Mouse (Mus musculus) heart, adult 2 months (tissue): Measurements from ENCODE around the gene Prdx1. TPM values are rescaled to one million over a fixed set of nuclear protein-coding genes. Genes with fewer than 3 reads are reported as not detected.
A peak's percentile ranks its signal among the peaks of the same experiment; 100 is the strongest.

Source experiments
- DNase-seq, 2 experiments: peaks; one replicate each; pipeline ENCODE4 v3.0.0; 2021
- H3K27ac ChIP-seq: fragments of 200-600 bp; 2 replicates; pipeline ENCODE4 v1.8.1; 2022
- H3K27me3 ChIP-seq: fragments of 200-500 bp; 2 replicates; pipeline ENCODE4 v1.6.1; 2012; ENCODE audit warnings: mild to moderate bottlenecking, low read length, inconsistent platforms, mixed read lengths; ENCODE audit not compliant: control insufficient read depth, insufficient read depth
- H3K36me3 ChIP-seq: fragments of 200-500 bp; 2 replicates; pipeline ENCODE4 v1.6.1; 2012; ENCODE audit warnings: low read length, inconsistent platforms; ENCODE audit not compliant: control insufficient read depth, insufficient read depth
- H3K4me1 ChIP-seq: fragments of 200-500 bp; 2 replicates; pipeline ENCODE4 v1.6.1; 2011; ENCODE audit warnings: low read length; ENCODE audit not compliant: control insufficient read depth, insufficient read depth
- H3K4me3 ChIP-seq: fragments of 200-600 bp; 2 replicates; pipeline ENCODE4 v1.8.1; 2022
- H3K79me2 ChIP-seq: fragments of 200-500 bp; replicated peaks from 2 replicates; pipeline ENCODE4 v1.6.1; 2012; ENCODE audit warnings: mild to moderate bottlenecking, inconsistent platforms, low read length, moderate library complexity, mixed read lengths; ENCODE audit not compliant: control insufficient read depth, insufficient read depth
- H3K9ac ChIP-seq: fragments of 200-500 bp; 2 replicates; pipeline ENCODE4 v1.6.1; 2012; ENCODE audit warnings: low read depth, mild to moderate bottlenecking, control low read depth, inconsistent platforms, low read length, mixed read lengths
- CTCF ChIP-seq: fragments of 200-600 bp; IDR thresholded peaks from 2 replicates; pipeline ENCODE4 v1.8.1; 2022; ENCODE audit warnings: antibody characterized with exemption, mild to moderate bottlenecking, moderate library complexity
- EP300 ChIP-seq: fragments of 200-500 bp; IDR thresholded peaks from 2 replicates; pipeline ENCODE4 v1.6.1; 2011; ENCODE audit warnings: low read depth, low read length, control low read depth; ENCODE audit not compliant: insufficient read depth
- POLR2A ChIP-seq: fragments of 200-500 bp; IDR thresholded peaks from 2 replicates; pipeline ENCODE4 v1.6.1; 2011; ENCODE audit warnings: mild to moderate bottlenecking, low read depth, low read length, control low read depth; ENCODE audit not compliant: insufficient read depth
- WGBS: fragments of 180-500 bp; shearing (Covaris S2); methylation state at CpG from one replicate; pipeline ENCODE4 v1.1.7; 2018; 5-methylcytosine and 5-hydroxymethylcytosine counted together
- intact Hi-C: fragments of 180-260 bp; cut with DNase I; formaldehyde crosslinking; loops from one replicate; pipeline ENCODE4 v1.15.1; 2025
- long read RNA-seq: library from polyadenylated mRNA; stranded (forward); transcript quantifications from one replicate; pipeline ENCODE4 v2.0.0, GENCODE M21; 2021
- polyA plus RNA-seq: library from polyadenylated mRNA; depleted of rRNA; stranded (reverse); fragments of >200 nt; gene quantifications from 2 replicates; pipeline ENCODE4 v1.2.3, GENCODE M21; 2012; rRNA removed
- total RNA-seq, 2 experiments: library from RNA; stranded (reverse); gene quantifications; 2 replicates each; pipeline ENCODE4 v1.2.3; 2021

The Prdx1 gene
- 100 to 1,000 TPM; 447 to 516 TPM for total RNA-seq
- polyA plus RNA-seq = 168 and 392 TPM in 2 replicates
- long read RNA-seq, transcript Prdx1-204 (6 exons, 2,294 nt) = major isoform, 822 of 829 reads
- long read RNA-seq, partial matches to known transcripts = 1 of 829 reads
- long read RNA-seq, other reads (novel, unspliced or antisense) = 3 of 829 reads

GRCm38 (mm10) chr4:116685402-116686061 lies at the start of gene Prdx1:
Gene Prdx1, plus strand, starts transcription at chr4:116685544.
- under 1% methylated on average over 56 of the region's 56 CpGs for WGBS
- Histone ChIP-seq H3K9ac (peak within 1 kb of the TSS; percentile 95), H3K27me3 (no peaks in the 10 kb centered on the region), H3K4me3 (peak within 1 kb of the TSS; percentile 92), H3K4me1 (peaks cover 9% of the 10 kb centered on the region), H3K27ac (peak within 1 kb of the TSS; percentile 93), H3K79me2 (no peaks in the 10 kb centered on the region; the same call in 1 of the 2 replicates), H3K36me3 (peaks cover 32% of the 10 kb centered on the region)
- TF ChIP-seq CTCF (peak; percentile 85), EP300 (peak; percentile 40), POLR2A (peak; percentile 99)
- intact Hi-C loops = loop anchor here (1.0 to 2.0 kb wide), 2 partner anchors 35 to 58 kb away; partner anchors contain the start of genes Akr1a1 and Nasp
- peak; percentile 95 to 98 for DNase-seq

GRCm38 (mm10) chr4:116638821-116639220 lies 46.5 kb upstream of the Prdx1 start:
- peaks cover 1% of the 10 kb centered on the region; the same call in 1 of the 2 replicates for H3K79me2 ChIP-seq
- H3K27ac ChIP-seq = no peak overlapping the region
- intact Hi-C loops = no loop called here
- H3K9ac ChIP-seq = no peak overlapping the region
- TF ChIP-seq CTCF (no peak), POLR2A (no peak)
- WGBS = 90% methylated on average over 6 of the region's 6 CpGs
- H3K4me3 ChIP-seq = no peak overlapping the region
- H3K36me3 ChIP-seq = peaks cover 23% of the 10 kb centered on the region
- no peaks in the 10 kb centered on the region for H3K4me1 ChIP-seq
- no peak for DNase-seq
- H3K27me3 ChIP-seq = no peaks in the 10 kb centered on the region

GRCm38 (mm10) chr4:116642071-116642470 lies 43.3 kb upstream of the Prdx1 start:
- peaks cover 4% of the 10 kb centered on the region for H3K79me2 ChIP-seq
- no peak for DNase-seq
- peaks cover 36% of the 10 kb centered on the region for H3K36me3 ChIP-seq
- H3K4me1 ChIP-seq = peaks cover 11% of the 10 kb centered on the region
- intact Hi-C loops = no loop called here
- WGBS = 84% methylated on average over 1 of the region's 1 CpGs
- TF ChIP-seq POLR2A (no peak), EP300 (no peak), CTCF (peak; percentile 44)
- H3K9ac ChIP-seq = no peak overlapping the region
- H3K27me3 ChIP-seq = no peaks in the 10 kb centered on the region
- no peak overlapping the region for H3K27ac ChIP-seq
- no peak overlapping the region for H3K4me3 ChIP-seq

- no peak overlapping the region for H3K4me3 ChIP-seq
- peak; percentile 65 for TF ChIP-seq CTCF
- no peak for TF ChIP-seq POLR2A
- TF ChIP-seq EP300 = peak; percentile 56; the same call in 1 of the 2 replicates
- intact Hi-C loops = no loop called here
- no peak overlapping the region for H3K9ac ChIP-seq
- H3K36me3 ChIP-seq = peaks cover 53% of the 10 kb centered on the region
- H3K27me3 ChIP-seq = no peaks in the 10 kb centered on the region
- H3K4me1 ChIP-seq = peaks cover 15% of the 10 kb centered on the region
- peaks cover 7% of the 10 kb centered on the region for H3K79me2 ChIP-seq
- H3K27ac ChIP-seq = no peak overlapping the region
- DNase-seq = no peak
- WGBS = 31% methylated on average over 6 of the region's 6 CpGs
These were observed 41.0 kb upstream of the Prdx1 start for GRCm38 (mm10) chr4:116644326-116644725.

GRCm38 (mm10) chr4:116645624-116646023 lies 39.7 kb upstream of the Prdx1 start:
- no peak overlapping the region for H3K9ac ChIP-seq
- peaks cover 18% of the 10 kb centered on the region for H3K4me1 ChIP-seq
- no peak overlapping the region for H3K4me3 ChIP-seq
- intact Hi-C loops = no loop called here
- peaks cover 10% of the 10 kb centered on the region for H3K79me2 ChIP-seq
- TF ChIP-seq CTCF = no peak
- TF ChIP-seq EP300 = no peak
- no peak for TF ChIP-seq POLR2A
- no peak overlapping the region for H3K27ac ChIP-seq
- H3K27me3 ChIP-seq = no peaks in the 10 kb centered on the region
- 43% methylated on average over 7 of the region's 7 CpGs for WGBS
- H3K36me3 ChIP-seq = peaks cover 58% of the 10 kb centered on the region
- no peak for DNase-seq

- DNase-seq = no peak
- TF ChIP-seq EP300 (no peak), CTCF (no peak), POLR2A (no peak)
- Histone ChIP-seq H3K4me1 (peaks cover 18% of the 10 kb centered on the region), H3K36me3 (peaks cover 45% of the 10 kb centered on the region), H3K79me2 (peaks cover 10% of the 10 kb centered on the region), H3K9ac (no peak overlapping the region), H3K4me3 (no peak overlapping the region), H3K27ac (no peak overlapping the region), H3K27me3 (no peaks in the 10 kb centered on the region)
- WGBS = 87% methylated on average over 2 of the region's 2 CpGs
- intact Hi-C loops = no loop called here
These were observed 35.9 kb upstream of the Prdx1 start for GRCm38 (mm10) chr4:116649411-116649810.
